Mouse (Mus musculus) spleen, embryonic (tissue): ENCODE results near the gene Prex1.

Experiments
- CTCF ChIA-PET: fragments of 350-600 bp; sonication (Branson Sonifier 250); formaldehyde crosslinking; loops from one replicate; lab custom pipeline; 2022; lab: Charles Lee

Gene Prex1

DNA sequence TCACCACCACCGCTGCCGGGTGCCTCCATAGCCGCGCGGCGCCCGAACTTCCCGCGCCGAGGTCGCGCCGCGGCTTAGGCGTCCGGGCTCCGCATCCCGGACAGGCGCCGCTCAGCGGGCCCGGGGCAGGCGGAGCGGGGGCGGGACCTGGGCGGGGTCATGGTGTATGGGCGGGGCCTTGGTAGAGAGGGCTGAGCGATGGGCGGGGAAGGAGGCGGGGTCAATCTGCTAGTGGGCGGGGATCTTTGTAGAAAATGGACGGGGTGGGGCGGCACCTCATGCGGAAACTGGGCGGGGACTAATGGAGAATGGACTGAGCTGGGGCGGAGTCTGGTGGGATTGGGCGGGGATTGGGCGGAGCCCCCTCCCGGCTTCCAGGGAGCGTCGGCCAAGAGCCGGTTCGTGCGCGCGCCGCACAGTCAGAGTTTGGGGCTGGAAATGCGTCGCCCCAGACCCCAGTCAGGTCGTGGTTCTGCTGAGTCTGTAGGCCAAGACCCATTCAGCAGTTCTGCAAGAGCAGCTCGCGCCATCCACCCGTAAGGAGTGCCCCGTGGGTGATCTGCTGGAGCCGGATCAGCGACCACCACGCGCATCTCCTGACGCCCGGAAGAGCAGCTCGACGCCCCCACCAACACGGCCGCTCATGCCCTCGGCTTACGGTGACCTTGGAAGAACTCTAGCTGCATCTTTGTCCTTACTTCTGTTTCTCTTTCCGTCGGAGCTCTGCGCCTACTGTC is at the start of gene Prex1:
Gene Prex1 (minus strand): TSS at position 143 of the 737 bp plus-strand sequence.
- CTCF ChIA-PET, result interaction anchor here (0.7 kb wide), 1 partner anchor 263 kb away, joined by 3 read pairs; no protein-coding TSS in a partner anchor

GRCm38 (mm10) chr2:166757969-166758368 is 44.3 kb upstream of the Prex1 start:
- CTCF ChIA-PET, result no interaction called here

GRCm38 (mm10) chr2:166754760-166755159 is 41.1 kb upstream of the Prex1 start:
- CTCF ChIA-PET, result interaction anchor here (0.6 kb wide), 1 partner anchor 130 kb away, joined by 4 read pairs; no protein-coding TSS in a partner anchor

DNA sequence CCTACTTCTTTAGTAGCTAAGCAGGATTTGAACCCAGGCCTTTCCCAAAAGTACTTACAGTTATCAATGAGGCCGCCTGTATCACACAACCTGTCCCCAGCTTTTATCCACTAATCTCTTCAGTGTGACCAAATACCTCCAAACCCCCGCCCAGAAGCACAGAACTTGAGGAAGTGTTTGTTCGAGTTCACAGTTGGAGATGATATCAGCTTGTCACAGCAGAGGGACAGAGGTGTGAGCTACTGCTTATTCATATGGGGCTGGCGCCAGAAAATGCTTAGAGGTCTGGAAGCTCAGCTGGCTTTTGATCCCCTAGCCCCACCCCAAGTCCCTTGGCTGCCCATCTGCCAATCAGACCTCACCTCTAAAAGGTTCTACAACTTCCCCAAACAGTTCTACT is 40.6 kb upstream of the Prex1 start:
- CTCF ChIA-PET, result interaction anchor here (0.6 kb wide), 3 partner anchors 22 to 308 kb away, joined by 3 to 4 read pairs (median 3); no protein-coding TSS in a partner anchor

DNA sequence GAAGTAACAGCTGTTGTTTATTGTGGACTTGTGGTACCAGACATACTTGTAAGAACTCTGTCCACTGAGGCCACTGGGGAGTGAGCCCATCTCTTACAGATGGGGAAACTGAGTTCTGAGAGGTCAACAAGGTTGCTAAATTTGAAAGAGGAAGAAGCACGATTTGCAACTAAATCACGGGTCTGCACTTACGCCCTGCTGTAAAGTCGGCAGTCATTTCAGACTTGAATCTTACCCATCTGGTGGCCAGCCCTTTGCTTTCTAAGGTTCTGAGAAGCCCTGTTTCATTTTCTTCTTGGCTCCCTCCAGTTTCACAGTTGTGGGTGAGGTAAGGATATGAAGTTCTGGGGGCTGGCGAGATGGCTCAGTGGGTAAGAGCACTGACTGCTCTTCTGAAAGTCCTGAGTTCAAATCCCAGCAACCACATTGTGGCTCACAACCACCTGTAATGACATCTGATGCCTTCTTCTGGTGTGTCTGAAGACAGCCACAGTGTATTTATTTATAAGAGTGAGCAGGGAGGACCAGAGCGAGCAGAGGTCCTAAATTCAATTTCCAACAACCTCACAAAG is 37.1 kb upstream of the Prex1 start:
- CTCF ChIA-PET, result interaction anchor here (0.7 kb wide), 1 partner anchor 921 kb away, joined by 7 read pairs; no protein-coding TSS in a partner anchor

- CTCF ChIA-PET, result interaction anchor here (0.6 to 0.9 kb wide), 2 partner anchors 88 to 151 kb away, joined by 3 read pairs; no protein-coding TSS in a partner anchor
Measured at GRCm38 (mm10) chr2:166746261-166746913, 32.8 kb upstream of the Prex1 start.

DNA sequence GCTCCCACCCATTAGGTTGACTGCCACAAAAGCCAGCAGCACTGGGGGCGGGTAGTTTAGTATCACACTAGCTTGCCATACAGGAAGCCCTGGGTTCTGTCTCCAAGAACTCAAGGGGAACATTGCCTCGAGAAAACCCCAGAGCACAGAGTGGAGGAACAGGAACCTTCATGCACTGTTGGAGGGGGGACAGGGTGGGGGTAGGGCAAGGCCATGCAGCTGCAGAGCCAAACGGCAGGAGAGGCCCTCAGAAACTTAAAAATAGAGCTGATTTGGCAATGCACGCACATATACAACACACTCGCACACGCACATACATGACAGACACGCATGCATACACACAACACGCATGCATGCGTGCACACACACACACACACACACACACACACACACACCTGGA is 32.2 kb upstream of the Prex1 start:
- CTCF ChIA-PET, result interaction anchor here (0.6 to 0.9 kb wide), 2 partner anchors 87 to 150 kb away, joined by 3 read pairs; no protein-coding TSS in a partner anchor

DNA sequence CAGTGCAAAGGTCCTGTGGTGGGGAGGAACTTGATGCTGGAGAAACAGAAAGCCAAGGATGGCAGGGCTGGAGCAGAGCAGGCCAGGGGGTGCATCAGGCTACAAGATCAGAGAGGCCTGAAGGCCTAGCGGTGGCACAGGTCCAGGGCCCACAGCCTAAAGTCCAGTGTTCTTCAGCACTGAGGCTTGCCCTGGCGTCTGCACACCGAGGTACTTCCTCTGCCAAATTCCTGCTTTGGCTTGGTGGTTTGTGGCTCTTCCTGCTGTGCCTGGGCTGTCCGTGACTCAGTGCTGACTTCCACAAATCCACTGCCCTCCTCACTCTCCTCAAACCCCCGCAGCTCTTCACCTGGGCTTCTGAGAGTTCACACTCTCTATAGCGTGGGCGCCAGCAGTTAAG is 30.8 kb upstream of the Prex1 start:
- CTCF ChIA-PET, result no interaction called here

GRCm38 (mm10) chr2:166743504-166743903 is 29.9 kb upstream of the Prex1 start:
- CTCF ChIA-PET, result interaction anchor here (0.6 kb wide), 1 partner anchor 28 kb away, joined by 3 read pairs; no protein-coding TSS in a partner anchor

- CTCF ChIA-PET, result no interaction called here
Measured at GRCm38 (mm10) chr2:166741445-166741844, 27.8 kb upstream of the Prex1 start.

DNA sequence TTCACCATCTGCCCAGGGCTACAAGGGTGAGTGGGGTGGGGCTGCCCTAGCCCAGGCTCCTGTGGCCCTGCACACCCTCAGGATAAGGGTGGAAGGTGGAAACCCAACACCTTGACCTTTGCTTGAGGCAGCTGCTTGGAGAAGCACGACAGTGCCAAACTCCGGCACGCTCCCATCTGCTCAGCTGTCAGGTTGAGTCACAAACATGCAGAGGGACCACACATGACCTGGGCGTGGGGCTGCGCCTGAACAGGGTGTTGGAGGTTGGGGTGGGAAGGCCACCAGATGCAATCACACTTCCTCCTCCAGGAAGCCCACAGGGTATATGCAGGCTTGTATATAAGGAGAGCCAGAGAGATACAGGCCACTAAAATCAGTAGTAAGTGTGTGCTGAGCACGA is 26.8 kb upstream of the Prex1 start:
- CTCF ChIA-PET, result interaction anchor here (0.9 kb wide), 1 partner anchor 60 kb away, joined by 3 read pairs; no protein-coding TSS in a partner anchor

- CTCF ChIA-PET, result interaction anchor here (1.0 kb wide), 1 partner anchor 19 kb away, joined by 4 read pairs; no protein-coding TSS in a partner anchor
Measured at GRCm38 (mm10) chr2:166737307-166737706, 23.7 kb upstream of the Prex1 start.

GRCm38 (mm10) chr2:166735469-166736001 is 21.9 kb upstream of the Prex1 start:
- CTCF ChIA-PET, result no interaction called here

GRCm38 (mm10) chr2:166732860-166733259 is 19.2 kb upstream of the Prex1 start:
- CTCF ChIA-PET, result interaction anchor here (0.7 kb wide), 1 partner anchor 72 kb away, joined by 3 read pairs; no protein-coding TSS in a partner anchor

- CTCF ChIA-PET, result interaction anchor here (0.7 kb wide), 1 partner anchor 71 kb away, joined by 3 read pairs; no protein-coding TSS in a partner anchor
Measured at GRCm38 (mm10) chr2:166732146-166732545, 18.5 kb upstream of the Prex1 start.

GRCm38 (mm10) chr2:166731102-166731883 is 17.7 kb upstream of the Prex1 start:
- CTCF ChIA-PET, result interaction anchor here (1.0 kb wide), 1 partner anchor 11 kb away, joined by 6 read pairs; no protein-coding TSS in a partner anchor

DNA sequence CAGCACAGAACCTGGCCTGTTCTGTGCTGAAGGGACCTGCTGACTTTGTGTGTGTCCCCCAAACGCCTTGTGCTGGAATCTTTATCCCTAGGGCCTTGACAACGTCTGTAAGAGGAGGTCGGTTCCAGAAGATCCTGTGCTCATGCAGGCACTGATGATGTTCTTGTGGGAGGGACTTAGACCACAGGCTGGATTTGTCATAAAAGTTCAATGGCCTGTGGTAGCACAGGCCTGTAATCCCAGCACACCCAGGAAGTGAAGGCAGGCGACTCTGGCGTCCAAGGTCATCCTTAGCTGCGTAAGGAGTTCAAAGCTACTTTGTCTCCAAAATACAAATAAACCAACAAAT is 16.9 kb upstream of the Prex1 start:
- CTCF ChIA-PET, result interaction anchor here (1.0 kb wide), 1 partner anchor 10 kb away, joined by 6 read pairs; no protein-coding TSS in a partner anchor

- CTCF ChIA-PET, result interaction anchor here (1.0 kb wide), 1 partner anchor 9 kb away, joined by 6 read pairs; no protein-coding TSS in a partner anchor
Measured at GRCm38 (mm10) chr2:166729656-166730566, 16.3 kb upstream of the Prex1 start.

GRCm38 (mm10) chr2:166729045-166729444 is 15.4 kb upstream of the Prex1 start:
- CTCF ChIA-PET, result interaction anchor here (0.6 to 0.7 kb wide), 2 partner anchors 9 to 81 kb away, joined by 3 read pairs; no protein-coding TSS in a partner anchor
